Mouse (Mus musculus) CH12.LX (cell line): ENCODE results near the gene Triobp. TPM values are rescaled to one million over a fixed set of nuclear protein-coding genes. Genes with fewer than 3 reads are reported as not detected.
A peak's percentile ranks its signal among the peaks of the same experiment; 100 is the strongest.

Experiments
- DNase-seq: peaks from one replicate; pipeline ENCODE4 v3.0.0-alpha.2; 2013; ENCODE audit errors: extremely low read depth
- H3K27ac ChIP-seq: 2 replicates; pipeline ENCODE4 v1.5.1; 2012; ENCODE audit warnings: low read depth, mild to moderate bottlenecking, control low read depth, moderate library complexity; ENCODE audit not compliant: insufficient read depth
- H3K27me3 ChIP-seq: replicated peaks from 2 replicates; pipeline ENCODE3; 2012; ENCODE audit warnings: inconsistent platforms
- H3K36me3 ChIP-seq, 2 experiments: replicated peaks in 1 of 2; 2 replicates each; pipeline versions ENCODE3 to v1.6.1; 2012; ENCODE audit warnings: inconsistent platforms in 1 of 2, low read length in 1 of 2, mild to moderate bottlenecking in 1 of 2, mixed read lengths in 1 of 2, moderate library complexity in 1 of 2; ENCODE audit not compliant: control insufficient read depth in 1 of 2, insufficient read depth in 1 of 2
- H3K4me1 ChIP-seq, 2 experiments: 2 replicates each; pipeline ENCODE4 v1.6.1; 2012; ENCODE audit warnings: inconsistent platforms in 1 of 2, moderate library complexity in 1 of 2; ENCODE audit not compliant: insufficient read depth in 2 of 2, control insufficient read depth in 1 of 2
- H3K4me2 ChIP-seq: 2 replicates; pipeline ENCODE4 v1.6.1; 2012; ENCODE audit warnings: low read depth, mild to moderate bottlenecking, control low read depth; ENCODE audit not compliant: poor library complexity, insufficient read depth, severe bottlenecking
- H3K4me3 ChIP-seq, 3 experiments: fragments of 150-350 bp in 1 of 3; sonication (generic) in 1 of 3; replicated peaks in 1 of 3; 2 replicates each; pipeline versions ENCODE3 to v1.5.1; 2011 to 2012; ENCODE audit warnings: low read depth in 2 of 3, low read length in 2 of 3, mild to moderate bottlenecking in 2 of 3, moderate library complexity in 2 of 3, control low read depth in 1 of 3, improper control_type of control experiment in 1 of 3, inconsistent platforms in 1 of 3, mixed read lengths in 1 of 3; ENCODE audit not compliant: poor library complexity in 1 of 3
- H3K79me2 ChIP-seq: replicated peaks from 2 replicates; pipeline ENCODE4 v1.6.1; 2012; ENCODE audit warnings: mild to moderate bottlenecking, moderate library complexity; ENCODE audit not compliant: control insufficient read depth, poor library complexity, insufficient read depth, severe bottlenecking; ENCODE audit errors: extremely low read depth
- H3K9ac ChIP-seq: 2 replicates; pipeline ENCODE4 v1.6.1; 2012; ENCODE audit warnings: low read depth, mild to moderate bottlenecking, control low read depth, moderate library complexity; ENCODE audit not compliant: insufficient read depth
- H3K9me3 ChIP-seq: replicated peaks from 2 replicates; pipeline ENCODE3; 2012; ENCODE audit warnings: low read length, inconsistent platforms, mixed read lengths
- CHD1 ChIP-seq: IDR thresholded peaks from 2 replicates; pipeline ENCODE4 v1.6.1; 2012; ENCODE audit warnings: low read depth, low read length, improper control_type of control experiment, inconsistent platforms
- CHD2 ChIP-seq: IDR thresholded peaks from 2 replicates; pipeline ENCODE4 v1.6.1; 2011; ENCODE audit warnings: low read length, improper control_type of control experiment
- CTCF ChIP-seq, 2 experiments: IDR thresholded peaks in 1 of 2; conservative IDR thresholded peaks in 1 of 2; 2 replicates each; pipeline ENCODE4 v1.5.1; 2011 to 2012; ENCODE audit warnings: low read depth in 2 of 2, low read length in 2 of 2, improper control_type of control experiment in 1 of 2, inconsistent platforms in 1 of 2, mild to moderate bottlenecking in 1 of 2, moderate library complexity in 1 of 2
- ELF1 ChIP-seq: IDR thresholded peaks from 2 replicates; pipeline ENCODE4 v1.6.1; 2014; ENCODE audit warnings: low read depth, mild to moderate bottlenecking, inconsistent platforms, low read length, improper control_type of control experiment
- HCFC1 ChIP-seq: IDR thresholded peaks from 2 replicates; pipeline ENCODE4 v1.6.1; 2012; ENCODE audit warnings: low read depth, mild to moderate bottlenecking, inconsistent platforms, low read length, improper control_type of control experiment
- JUN ChIP-seq: IDR thresholded peaks from 2 replicates; pipeline ENCODE4 v1.6.1; 2011; ENCODE audit warnings: low read depth, mild to moderate bottlenecking, low read length, improper control_type of control experiment, moderate library complexity; ENCODE audit not compliant: insufficient read depth
- MAFK ChIP-seq: IDR thresholded peaks from 2 replicates; pipeline ENCODE4 v1.6.1; 2011; ENCODE audit warnings: low read length, improper control_type of control experiment; ENCODE audit not compliant: insufficient replicate concordance
- MAX ChIP-seq: IDR thresholded peaks from 2 replicates; pipeline ENCODE4 v1.6.1; 2011; ENCODE audit warnings: low read length, improper control_type of control experiment
- MAZ ChIP-seq: IDR thresholded peaks from 2 replicates; pipeline ENCODE4 v1.6.1; 2012; ENCODE audit warnings: low read depth, mild to moderate bottlenecking, inconsistent platforms, low read length, improper control_type of control experiment, moderate library complexity
- MEF2A ChIP-seq: IDR thresholded peaks from 2 replicates; pipeline ENCODE4 v1.6.1; 2014; ENCODE audit warnings: low read depth, mild to moderate bottlenecking, inconsistent platforms, low read length, improper control_type of control experiment, borderline replicate concordance
- MXI1 ChIP-seq: IDR thresholded peaks from 2 replicates; pipeline ENCODE4 v1.6.1; 2011; ENCODE audit warnings: mild to moderate bottlenecking, low read depth, low read length, improper control_type of control experiment
- NELFE ChIP-seq: IDR thresholded peaks from 2 replicates; pipeline ENCODE4 v1.6.1; 2011; ENCODE audit warnings: low read depth, low read length, improper control_type of control experiment
- NRF1 ChIP-seq: IDR thresholded peaks from 2 replicates; pipeline ENCODE4 v1.6.1; 2014; ENCODE audit warnings: low read depth, mild to moderate bottlenecking, inconsistent platforms, low read length, improper control_type of control experiment, moderate library complexity
- POLR2A ChIP-seq: IDR thresholded peaks from 2 replicates; pipeline ENCODE4 v1.6.1; 2011; ENCODE audit warnings: low read depth, mild to moderate bottlenecking, improper control_type of control experiment, low read length
- POLR2AphosphoS2 ChIP-seq: IDR thresholded peaks from 2 replicates; pipeline ENCODE4 v1.6.1; 2011; ENCODE audit warnings: low read depth, low read length, improper control_type of control experiment
- RAD21 ChIP-seq: IDR thresholded peaks from 2 replicates; pipeline ENCODE4 v1.6.1; 2011; ENCODE audit warnings: low read depth, mild to moderate bottlenecking, low read length, improper control_type of control experiment, moderate library complexity
- TBP ChIP-seq: conservative IDR thresholded peaks from 2 replicates; pipeline ENCODE4 v1.6.1; 2011; ENCODE audit warnings: low read depth, low read length, improper control_type of control experiment
- TCF12 ChIP-seq: IDR thresholded peaks from 2 replicates; pipeline ENCODE4 v1.6.1; 2014; ENCODE audit warnings: low read depth, mild to moderate bottlenecking, inconsistent platforms, low read length, improper control_type of control experiment
- UBTF ChIP-seq: IDR thresholded peaks from 2 replicates; pipeline ENCODE4 v1.6.1; 2012; ENCODE audit warnings: low read depth, mild to moderate bottlenecking, inconsistent platforms, low read length, improper control_type of control experiment, moderate library complexity
- USF1 ChIP-seq: IDR thresholded peaks from 2 replicates; pipeline ENCODE4 v1.6.1; 2014; ENCODE audit warnings: low read depth, mild to moderate bottlenecking, inconsistent platforms, low read length, improper control_type of control experiment
- ZC3H11A ChIP-seq: IDR thresholded peaks from 2 replicates; pipeline ENCODE4 v1.6.1; 2012; ENCODE audit warnings: low read depth, mild to moderate bottlenecking, inconsistent platforms, low read length, improper control_type of control experiment
- ZMIZ1 ChIP-seq: IDR thresholded peaks from 2 replicates; pipeline ENCODE4 v1.6.1; 2012; ENCODE audit warnings: low read depth, mild to moderate bottlenecking, inconsistent platforms, low read length, improper control_type of control experiment
- dilution Hi-C: fragments of 300-500 bp; cut with MboI; formaldehyde crosslinking; loops from 2 replicates; pipeline ENCODE4 v1.14.3; 2020; ENCODE audit warnings: low sequenced_read_pairs; ENCODE audit not compliant: extremely low pct_unique_long_range_greater_than_20kb, extremely low pct_ligation_motif_present
- in situ Hi-C: fragments of 300-500 bp; cut with MboI; formaldehyde crosslinking; loops from 3 replicates; pipeline ENCODE4 v1.14.3; 2019; ENCODE audit warnings: low sequenced_read_pairs, low pct_ligation_motif_present, low pct_unique_long_range_greater_than_20kb, mixed read lengths
- polyA plus RNA-seq: library from polyadenylated mRNA; unstranded; fragments of >175 nt; gene quantifications from 2 replicates; pipeline ENCODE4 v1.2.1, GENCODE M21; 2012; ENCODE audit warnings: low read depth; ENCODE audit not compliant: insufficient read length
- total RNA-seq, 2 experiments: library from RNA; depleted of rRNA; stranded (reverse); fragments of 300-350 nt in 1 of 2; fragments of >200 nt in 1 of 2; gene quantifications; 2 replicates each; pipeline ENCODE4 v1.2.3; 2012 to 2014

The Triobp gene
- total and polyA plus RNA-seq, 3 experiments = 11.5 to 31.0 (median 25.5) TPM

- peaks cover 92% of the 10 kb centered on the region for H3K27me3 ChIP-seq
- H3K9ac ChIP-seq = peak overlapping the region; percentile 81
- peak overlapping the region; percentile 32 to 68 (median 47) for H3K4me3 ChIP-seq
- H3K4me2 ChIP-seq = peak overlapping the region; percentile 97
- H3K27ac ChIP-seq = no peak overlapping the region
- H3K79me2 ChIP-seq = no peaks in the 10 kb centered on the region
- peaks cover 9% of the 10 kb centered on the region for H3K9me3 ChIP-seq
- DNase-seq = no peak
- TF ChIP-seq NELFE = no peak
- TF ChIP-seq CHD2 = peak; percentile 53
- TF ChIP-seq ZC3H11A = no peak
- TF ChIP-seq, all 38 proteins: peak for 1
- dilution Hi-C loops = no loop called here
- H3K4me1 ChIP-seq = peaks cover 0 to 28% of the 10 kb centered on the region in 2 experiments; a peak in 2 of 4 replicates
- in situ Hi-C loops = no loop called here
- no peaks in the 10 kb centered on the region for H3K36me3 ChIP-seq
Observed at GRCm38 (mm10) chr15:79027291-79028205, 80.0 kb downstream of the Triobp start.

GRCm38 (mm10) chr15:79028237-79028738, 80.8 kb downstream of the Triobp start, which contains the start of gene H1f0:
Gene H1f0, plus strand, starts transcription at chr15:79028450.
- peak within 1 kb of the TSS; percentile 31 for H3K27ac ChIP-seq
- peak within 1 kb of the TSS; percentile 46 to 68 (median 47) for H3K4me3 ChIP-seq
- H3K4me2 ChIP-seq = peak within 1 kb of the TSS; percentile 97
- in situ Hi-C loops = no loop called here
- H3K9me3 ChIP-seq = peaks cover 9% of the 10 kb centered on the region
- H3K36me3 ChIP-seq = no peaks in the 10 kb centered on the region
- dilution Hi-C loops = no loop called here
- peaks cover 88% of the 10 kb centered on the region for H3K27me3 ChIP-seq
- no peaks in the 10 kb centered on the region for H3K79me2 ChIP-seq
- H3K9ac ChIP-seq = peak within 1 kb of the TSS; percentile 81
- TF ChIP-seq UBTF = peak; percentile 75; the same call in 1 of the 2 replicates
- peak; percentile 84 for TF ChIP-seq POLR2A
- TF ChIP-seq TCF12 = peak; percentile 98
- TF ChIP-seq MAFK = no peak
- peak; percentile 44; the same call in 1 of the 2 replicates for TF ChIP-seq MAX
- TF ChIP-seq MAZ = peak; percentile 30; the same call in 1 of the 2 replicates
- peak; percentile 46 for TF ChIP-seq NRF1
- TF ChIP-seq HCFC1 = peak; percentile 25; the same call in 1 of the 2 replicates
- no peak for TF ChIP-seq CHD1
- 0 out of 2 replicates have a peak, but pooled peaks have one; percentile 30 for TF ChIP-seq MEF2A
- TF ChIP-seq MXI1 = peak; percentile 52; the same call in 1 of the 2 replicates
- TF ChIP-seq JUN = no peak
- TF ChIP-seq ELF1 = peak; percentile 27; the same call in 1 of the 2 replicates
- TF ChIP-seq TBP = peak; percentile 52; the same call in 1 of the 2 replicates
- TF ChIP-seq USF1 = no peak
- TF ChIP-seq RAD21 = no peak
- peak; percentile 87 for TF ChIP-seq NELFE
- no peak for TF ChIP-seq CTCF (conservative IDR thresholded peaks at IDR 0.05 in 1 of 2, IDR thresholded peaks at IDR 0.05 in 1 of 2; ENCODE audit: low read depth in 2 of 2, low read length in 2 of 2)
- peak; percentile 64; the same call in 1 of the 2 replicates for TF ChIP-seq POLR2AphosphoS2
- no peak for TF ChIP-seq CHD2
- TF ChIP-seq ZMIZ1 = peak; percentile 99
- H3K4me1 ChIP-seq = peaks cover 0 to 28% of the 10 kb centered on the region in 2 experiments; a peak in 2 of 4 replicates
- DNase-seq = peak; percentile 52
